Mouse (Mus musculus) small intestine, adult 10 weeks (tissue): Measurements from ENCODE around the gene Hspb11. TPM values are rescaled to one million over a fixed set of nuclear protein-coding genes. Genes with fewer than 3 reads are reported as not detected.

ENCODE experiments used
- polyA plus RNA-seq: library from polyadenylated mRNA; stranded (reverse); fragments of 350-450 nt; fragmentation: Illumina TruSeq; extraction: RNeasy Lipid Tissue Mini Kit (QIAGEN cat#74804); gene quantifications from one replicate; pipeline ENCODE4 v1.2.3, GENCODE M21; 2014; ENCODE audit warnings: low replicate concordance

The Hspb11 gene
- polyA plus RNA-seq = 41.3 TPM

GRCm38 (mm10) chr4:107253125-107254091 is at the start of gene Hspb11, which contains the start of gene Lrrc42:
Hspb11 (plus strand) TSS chr4:107253593.
Lrrc42 (minus strand) TSS chr4:107253532.

GRCm38 (mm10) chr4:107208880-107209279 is 44.5 kb upstream of the Hspb11 start, which contains the start of gene Ldlrad1:
Ldlrad1 (plus strand) TSS chr4:107209180.

GRCm38 (mm10) chr4:107306966-107307365 is 53.6 kb downstream of the Hspb11 start, which contains the start of gene Dio1:
Dio1 (minus strand) TSS chr4:107307169.

DNA sequence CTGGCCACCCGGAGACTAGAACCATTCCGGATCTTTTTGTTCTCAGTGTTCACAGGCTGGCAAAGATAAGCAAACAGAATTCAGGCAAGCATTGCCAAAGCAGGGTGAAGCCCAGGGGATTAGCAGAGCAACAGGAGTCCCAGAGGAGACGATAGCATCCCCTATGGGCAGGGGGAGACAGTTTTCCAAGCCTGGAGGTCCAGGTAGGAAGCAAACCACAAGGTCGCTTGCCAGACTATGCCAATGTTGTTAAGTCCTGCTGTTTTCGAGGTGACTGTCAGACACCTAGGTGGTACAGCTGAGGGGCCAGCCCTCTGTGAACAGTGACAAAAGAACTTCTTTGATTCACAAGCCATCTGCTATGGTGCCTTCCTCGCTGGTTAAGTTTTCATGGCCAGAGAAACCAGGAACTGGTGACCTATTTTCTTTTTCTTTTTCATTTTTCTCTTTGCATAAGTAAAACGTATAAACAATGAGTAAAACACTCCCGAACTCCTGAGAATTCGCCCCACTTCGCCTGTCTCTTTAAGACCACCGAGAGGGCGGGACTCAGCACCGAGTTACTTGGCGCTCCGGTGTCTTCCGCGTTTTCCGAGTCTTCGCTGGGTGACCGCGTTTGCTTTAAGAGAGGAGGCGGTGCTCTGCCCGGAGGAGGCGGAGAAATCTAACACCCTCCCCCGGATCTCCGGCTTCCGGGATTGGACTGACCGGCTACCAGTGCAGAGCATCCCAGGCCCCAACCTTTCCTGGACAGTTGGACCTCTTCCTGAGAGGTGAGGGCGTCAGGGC is 60.5 kb downstream of the Hspb11 start, which contains the start of gene Yipf1:
Gene Yipf1, plus strand, starts transcription at position 674 of the 789 bp plus-strand sequence.

Other genes with a start within 250 kb of the Hspb11 start
- gene Mrpl37, start 186.7 kb upstream of the Hspb11 start, polyA plus RNA-seq = 19.3 TPM
- 0.78 TPM for gene Cyb5rl, start 186.6 kb upstream of the Hspb11 start, polyA plus RNA-seq
- not detected for gene Cdcp2, start 156.7 kb upstream of the Hspb11 start, polyA plus RNA-seq
- gene Tmem59, start 75.2 kb upstream of the Hspb11 start, polyA plus RNA-seq = 727 TPM
- gene Tceanc2, start 74.5 kb upstream of the Hspb11 start, polyA plus RNA-seq = 29.7 TPM
- not detected for gene Ldlrad1, start 44.4 kb upstream of the Hspb11 start, polyA plus RNA-seq
- gene Lrrc42, start 61 bp upstream of the Hspb11 start, polyA plus RNA-seq = 13.4 TPM
- 163 TPM for gene Dio1, start 53.6 kb downstream of the Hspb11 start, polyA plus RNA-seq
- gene Yipf1, start 60.8 kb downstream of the Hspb11 start, polyA plus RNA-seq = 48.8 TPM
- gene Ndc1, start 114.2 kb downstream of the Hspb11 start, polyA plus RNA-seq = 15.2 TPM
- gene Glis1, start 181.0 kb downstream of the Hspb11 start, polyA plus RNA-seq = not detected